Mouse (Mus musculus): ENCODE measurements around the gene Fance.
A peak's percentile ranks its signal among the peaks of the same experiment; 100 is the strongest.

The Fance gene

GRCm38 (mm10) chr17:28313212-28313879 is at the start of gene Fance:
Gene Fance, plus strand, starts transcription at chr17:28313519.
- DNase-seq (ENCODE audit: low spot score), result peak; percentile 95

DNA sequence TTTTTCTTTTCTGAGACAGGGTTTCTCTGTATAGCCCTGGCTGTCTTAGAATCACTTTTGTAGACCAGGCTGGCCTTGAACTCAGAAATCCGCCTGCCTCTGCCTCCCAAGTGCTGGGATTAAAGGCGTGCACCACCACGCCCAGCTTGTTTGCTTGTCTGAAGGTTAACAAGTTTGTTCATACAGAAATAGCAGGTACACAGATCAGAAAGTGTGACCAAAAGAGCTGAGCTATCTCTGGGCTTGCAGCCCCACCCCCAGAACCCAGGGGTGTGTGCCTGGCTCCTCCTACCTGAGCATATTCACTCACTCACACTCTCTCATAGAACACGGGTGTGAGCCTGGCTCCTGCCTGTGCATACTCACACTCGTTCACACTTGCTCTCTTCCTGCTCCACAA is 46.1 kb upstream of the Fance start:
- DNase-seq (ENCODE audit: low spot score), result no peak

DNA sequence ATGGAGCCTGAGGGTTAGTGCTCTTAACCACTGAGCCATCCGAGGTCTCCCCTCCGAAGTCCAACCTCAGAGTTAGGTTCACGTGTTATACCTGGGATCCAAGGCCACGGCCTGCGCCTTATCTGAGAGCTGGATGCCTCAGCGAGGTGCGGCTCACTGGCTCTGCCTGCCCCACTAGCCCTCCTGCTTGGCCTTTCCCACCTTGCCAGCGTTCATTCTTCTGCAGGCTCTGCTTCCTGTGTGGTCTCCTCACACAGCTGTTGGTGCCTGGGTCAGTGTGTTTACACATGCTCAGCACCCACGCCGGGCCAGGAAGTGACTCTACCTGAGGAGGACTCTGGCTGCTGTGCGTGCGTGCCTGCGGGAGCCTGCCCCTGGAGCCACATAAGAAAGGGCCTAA is 43.2 kb upstream of the Fance start:
- peak; percentile 38 for DNase-seq (ENCODE audit: low spot score)

GRCm38 (mm10) chr17:28271537-28272266 is 41.6 kb upstream of the Fance start:
- no peak for DNase-seq (ENCODE audit: low spot score)

- no peak for DNase-seq (ENCODE audit: low spot score)
These were observed 41.0 kb upstream of the Fance start for GRCm38 (mm10) chr17:28272281-28272680.

- DNase-seq (ENCODE audit: low spot score), result no peak
These were observed 40.5 kb upstream of the Fance start for GRCm38 (mm10) chr17:28272837-28273236.

GRCm38 (mm10) chr17:28274739-28275138 is 38.6 kb upstream of the Fance start:
- DNase-seq (ENCODE audit: low spot score), result no peak

- no peak for DNase-seq (ENCODE audit: low spot score)
These were observed 36.1 kb upstream of the Fance start for GRCm38 (mm10) chr17:28277226-28277625.

GRCm38 (mm10) chr17:28277721-28278120 is 35.6 kb upstream of the Fance start:
- DNase-seq (ENCODE audit: low spot score), result no peak

DNA sequence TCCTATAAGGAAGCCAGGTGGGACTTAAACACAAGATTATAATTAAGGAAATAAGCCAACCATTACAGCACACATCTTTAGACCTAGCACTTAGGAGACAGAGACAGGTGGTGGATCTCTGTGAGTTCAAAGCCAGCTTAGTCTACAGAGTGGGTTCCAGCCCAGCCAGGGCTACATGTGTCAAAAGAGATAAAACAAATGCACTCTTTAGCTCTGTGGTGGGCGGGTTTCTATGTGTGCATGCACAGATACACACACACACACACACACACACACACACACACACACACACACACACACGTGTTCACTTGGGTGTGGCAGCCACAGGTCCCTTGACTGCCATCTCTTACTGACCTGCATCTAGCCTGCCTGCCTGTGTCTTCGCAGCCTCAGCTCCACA is 35.2 kb upstream of the Fance start:
- DNase-seq (ENCODE audit: low spot score), result no peak

GRCm38 (mm10) chr17:28279236-28279635 is 34.1 kb upstream of the Fance start:
- DNase-seq (ENCODE audit: low spot score), result no peak

- DNase-seq (ENCODE audit: low spot score), result no peak
These were observed 33.4 kb upstream of the Fance start for GRCm38 (mm10) chr17:28279780-28280422.

GRCm38 (mm10) chr17:28280423-28280800 is 32.9 kb upstream of the Fance start:
- DNase-seq (ENCODE audit: low spot score), result no peak

GRCm38 (mm10) chr17:28280831-28281377 is 32.4 kb upstream of the Fance start:
- no peak for DNase-seq (ENCODE audit: low spot score)

GRCm38 (mm10) chr17:28281866-28282441 is 31.4 kb upstream of the Fance start:
- no peak for DNase-seq (ENCODE audit: low spot score)

DNA sequence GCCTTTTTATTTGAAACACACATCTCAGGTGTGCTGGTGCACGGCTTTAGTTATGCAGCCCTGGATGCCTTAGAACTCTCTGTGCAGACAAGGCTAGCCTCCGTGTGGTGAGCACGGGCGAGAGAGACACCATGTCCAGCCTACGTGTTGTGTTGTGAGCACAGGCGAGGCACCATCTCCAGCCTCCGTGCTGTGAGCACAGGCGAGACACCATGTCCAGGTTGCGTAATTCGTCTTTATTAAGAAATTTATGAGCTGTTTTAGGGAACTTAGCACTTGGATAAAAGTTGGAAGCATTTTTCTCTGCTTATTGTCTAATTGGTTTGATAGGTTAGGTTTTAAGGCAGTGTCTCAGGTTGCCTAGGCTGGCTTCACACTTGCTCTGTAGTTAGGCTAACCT is 30.1 kb upstream of the Fance start:
- no peak for DNase-seq (ENCODE audit: low spot score)

- no peak for DNase-seq (ENCODE audit: low spot score)
These were observed 27.2 kb upstream of the Fance start for GRCm38 (mm10) chr17:28286133-28286532.

DNA sequence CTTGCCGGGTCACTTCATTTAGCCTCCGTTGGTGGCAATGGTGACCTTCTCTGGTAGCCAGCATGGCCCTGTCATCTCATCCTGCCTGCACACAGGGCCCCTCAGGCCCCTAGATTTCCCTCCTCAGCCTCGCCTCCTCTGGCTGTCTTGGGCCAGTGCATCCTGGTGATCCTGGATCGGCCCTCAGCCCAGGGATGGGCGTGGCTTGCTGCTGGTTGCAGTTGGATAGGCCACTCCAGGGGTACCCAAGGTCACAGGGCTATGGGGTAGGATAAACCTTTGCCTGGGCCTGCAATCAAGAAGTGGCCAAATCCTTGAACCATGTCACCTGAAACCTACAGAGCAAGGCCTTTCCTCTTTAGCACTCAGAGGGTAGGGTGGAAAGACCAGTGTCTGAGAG is 26.4 kb upstream of the Fance start:
- DNase-seq (ENCODE audit: low spot score), result no peak

GRCm38 (mm10) chr17:28287578-28287977 is 25.7 kb upstream of the Fance start:
- no peak for DNase-seq (ENCODE audit: low spot score)

GRCm38 (mm10) chr17:28287980-28288379 is 25.3 kb upstream of the Fance start:
- DNase-seq (ENCODE audit: low spot score), result peak; percentile 33

GRCm38 (mm10) chr17:28290262-28290661 is 23.1 kb upstream of the Fance start:
- no peak for DNase-seq (ENCODE audit: low spot score)

DNA sequence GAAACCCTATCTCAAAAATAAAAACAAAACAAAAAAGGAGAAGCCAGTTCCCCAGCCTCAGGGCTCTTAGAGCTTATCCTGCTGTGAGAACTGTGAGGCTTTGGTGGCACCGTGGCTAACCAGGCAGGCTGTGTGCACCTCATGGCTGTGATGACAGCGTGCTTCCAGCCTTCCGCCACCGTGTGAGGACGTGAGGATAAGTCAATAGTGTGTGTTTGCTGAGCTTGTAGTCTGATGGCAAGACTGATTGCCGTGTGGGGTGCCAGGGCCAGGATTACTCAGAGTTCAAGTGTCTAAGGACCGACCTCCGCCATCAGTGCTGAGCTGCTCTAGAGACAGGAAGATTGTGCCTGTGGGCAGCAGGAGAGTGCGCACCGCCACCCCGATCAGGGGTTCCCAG is 22.6 kb upstream of the Fance start:
- DNase-seq (ENCODE audit: low spot score), result no peak

GRCm38 (mm10) chr17:28291346-28291745 is 22.0 kb upstream of the Fance start:
- no peak for DNase-seq (ENCODE audit: low spot score)
